Mouse (Mus musculus) liver, adult 2 months (tissue): ENCODE results near the gene Ampd3. TPM values are rescaled to one million over a fixed set of nuclear protein-coding genes. Genes with fewer than 3 reads are reported as not detected.

Experiments
- DNase-seq: peaks from one replicate; pipeline ENCODE4 v3.0.0-alpha.2; 2011; ENCODE audit warnings: low read depth, low spot score; ENCODE audit errors: extremely low read depth
- H3K27ac ChIP-seq: fragments of 200-500 bp; replicated peaks from 2 replicates; pipeline ENCODE4 v1.5.1; 2012; ENCODE audit warnings: low read depth, mild to moderate bottlenecking, control low read depth, inconsistent platforms, low read length; ENCODE audit not compliant: insufficient read depth
- H3K27me3 ChIP-seq: fragments of 200-500 bp; 2 replicates; pipeline ENCODE4 v1.6.1; 2012; ENCODE audit warnings: mild to moderate bottlenecking, moderate library complexity, low read length, inconsistent platforms; ENCODE audit not compliant: control insufficient read depth, insufficient read depth
- H3K36me3 ChIP-seq: fragments of 200-500 bp; 2 replicates; pipeline ENCODE4 v1.6.1; 2012; ENCODE audit warnings: low read length, inconsistent platforms; ENCODE audit not compliant: control insufficient read depth, insufficient read depth
- H3K4me1 ChIP-seq: fragments of 200-500 bp; 2 replicates; pipeline ENCODE4 v1.6.1; 2011; ENCODE audit warnings: low read length; ENCODE audit not compliant: control insufficient read depth, insufficient read depth
- H3K4me3 ChIP-seq: fragments of 200-500 bp; 2 replicates; pipeline ENCODE4 v1.5.1; 2011; ENCODE audit warnings: low read depth, mild to moderate bottlenecking, control low read depth, low read length, moderate library complexity; ENCODE audit not compliant: insufficient read depth
- H3K79me2 ChIP-seq: fragments of 200-500 bp; 2 replicates; pipeline ENCODE4 v1.6.1; 2012; ENCODE audit warnings: inconsistent platforms, mild to moderate bottlenecking, low read length, moderate library complexity; ENCODE audit not compliant: control insufficient read depth, insufficient read depth
- H3K9ac ChIP-seq: fragments of 200-500 bp; 2 replicates; pipeline ENCODE4 v1.6.1; 2012; ENCODE audit warnings: low read depth, mild to moderate bottlenecking, control low read depth, inconsistent platforms, low read length
- CTCF ChIP-seq: fragments of 200-500 bp; IDR thresholded peaks from 2 replicates; pipeline ENCODE4 v1.5.1; 2011; ENCODE audit warnings: low read depth, low read length, control low read depth
- POLR2A ChIP-seq: fragments of 200-500 bp; IDR thresholded peaks from 2 replicates; pipeline ENCODE4 v1.6.1; 2011; ENCODE audit warnings: low read length, control low read depth; ENCODE audit not compliant: insufficient read depth; ENCODE audit errors: extremely low read depth
- WGBS: fragments of 180-500 bp; shearing (Covaris S2); methylation state at CpG from one replicate; pipeline ENCODE4 v1.1.7; 2018; 5-methylcytosine and 5-hydroxymethylcytosine counted together
- polyA plus RNA-seq: library from polyadenylated mRNA; depleted of rRNA; stranded (reverse); fragments of >200 nt; gene quantifications from 2 replicates; pipeline ENCODE4 v1.2.3, GENCODE M21; 2012
- total RNA-seq: library from RNA; depleted of rRNA; stranded (reverse); fragments of >200 nt; gene quantifications from 2 replicates; pipeline ENCODE4 v1.2.3, GENCODE M21; 2014

The Ampd3 gene
- total and polyA plus RNA-seq, 2 experiments, result 0.55 to 0.57 TPM

GRCm38 (mm10) chr7:110772343-110772742, 4.3 kb downstream of the Ampd3 start:
- no peaks in the 10 kb centered on the region for H3K36me3 ChIP-seq
- 83% methylated on average over 3 of the region's 3 CpGs for WGBS
- H3K4me1 ChIP-seq, result 0 out of 2 replicates have a peak, but pooled peaks cover 2% of the 10 kb centered on the region
- no peak overlapping the region for H3K27ac ChIP-seq
- H3K79me2 ChIP-seq, result no peaks in the 10 kb centered on the region
- peaks cover 4% of the 10 kb centered on the region; the same call in 1 of the 2 replicates for H3K27me3 ChIP-seq
- TF ChIP-seq CTCF (no peak), POLR2A (no peak)
- H3K9ac ChIP-seq, result no peak overlapping the region
- no peak overlapping the region for H3K4me3 ChIP-seq
- no peak for DNase-seq

GRCm38 (mm10) chr7:110773204-110774002, 5.4 kb downstream of the Ampd3 start:
- H3K27ac ChIP-seq, result peak overlapping the region; percentile 38
- WGBS, result 35% methylated on average over 14 of the region's 14 CpGs
- no peaks in the 10 kb centered on the region for H3K36me3 ChIP-seq
- H3K27me3 ChIP-seq, result peaks cover 4% of the 10 kb centered on the region; the same call in 1 of the 2 replicates
- no peaks in the 10 kb centered on the region for H3K79me2 ChIP-seq
- H3K9ac ChIP-seq, result no peak overlapping the region
- H3K4me3 ChIP-seq, result peak overlapping the region; percentile 36
- DNase-seq, result peak; percentile 34
- no peak for TF ChIP-seq CTCF
- TF ChIP-seq POLR2A, result no peak
- 0 out of 2 replicates have a peak, but pooled peaks cover 2% of the 10 kb centered on the region for H3K4me1 ChIP-seq

GRCm38 (mm10) chr7:110774077-110774476, 6.1 kb downstream of the Ampd3 start:
- TF ChIP-seq CTCF (no peak), POLR2A (no peak)

GRCm38 (mm10) chr7:110774674-110775073, 6.7 kb downstream of the Ampd3 start:
- 89% methylated on average over 8 of the region's 8 CpGs for WGBS
- no peaks in the 10 kb centered on the region; the same call in 1 of the 2 replicates for H3K27me3 ChIP-seq
- no peak overlapping the region for H3K9ac ChIP-seq
- no peak for DNase-seq
- TF ChIP-seq CTCF (no peak), POLR2A (no peak)
- no peak overlapping the region for H3K4me3 ChIP-seq
- no peaks in the 10 kb centered on the region for H3K4me1 ChIP-seq
- H3K36me3 ChIP-seq, result no peaks in the 10 kb centered on the region
- H3K27ac ChIP-seq, result no peak overlapping the region
- H3K79me2 ChIP-seq, result no peaks in the 10 kb centered on the region

More at GRCm38 (mm10) chr7:110774077-110774476, 6.1 kb downstream of the Ampd3 start:
- Histone ChIP-seq H3K27me3 (peaks cover 4% of the 10 kb centered on the region; the same call in 1 of the 2 replicates), H3K36me3 (no peaks in the 10 kb centered on the region), H3K4me1 (0 out of 2 replicates have a peak, but pooled peaks cover 2% of the 10 kb centered on the region), H3K9ac (peak overlapping the region; percentile 26; the same call in 1 of the 2 replicates), H3K79me2 (no peaks in the 10 kb centered on the region), H3K27ac (peak overlapping the region; percentile 38), H3K4me3 (peak overlapping the region; percentile 15; the same call in 1 of the 2 replicates)
- DNase-seq, result no peak
- WGBS, result 84% methylated on average over 1 of the region's 1 CpGs

DNA sequence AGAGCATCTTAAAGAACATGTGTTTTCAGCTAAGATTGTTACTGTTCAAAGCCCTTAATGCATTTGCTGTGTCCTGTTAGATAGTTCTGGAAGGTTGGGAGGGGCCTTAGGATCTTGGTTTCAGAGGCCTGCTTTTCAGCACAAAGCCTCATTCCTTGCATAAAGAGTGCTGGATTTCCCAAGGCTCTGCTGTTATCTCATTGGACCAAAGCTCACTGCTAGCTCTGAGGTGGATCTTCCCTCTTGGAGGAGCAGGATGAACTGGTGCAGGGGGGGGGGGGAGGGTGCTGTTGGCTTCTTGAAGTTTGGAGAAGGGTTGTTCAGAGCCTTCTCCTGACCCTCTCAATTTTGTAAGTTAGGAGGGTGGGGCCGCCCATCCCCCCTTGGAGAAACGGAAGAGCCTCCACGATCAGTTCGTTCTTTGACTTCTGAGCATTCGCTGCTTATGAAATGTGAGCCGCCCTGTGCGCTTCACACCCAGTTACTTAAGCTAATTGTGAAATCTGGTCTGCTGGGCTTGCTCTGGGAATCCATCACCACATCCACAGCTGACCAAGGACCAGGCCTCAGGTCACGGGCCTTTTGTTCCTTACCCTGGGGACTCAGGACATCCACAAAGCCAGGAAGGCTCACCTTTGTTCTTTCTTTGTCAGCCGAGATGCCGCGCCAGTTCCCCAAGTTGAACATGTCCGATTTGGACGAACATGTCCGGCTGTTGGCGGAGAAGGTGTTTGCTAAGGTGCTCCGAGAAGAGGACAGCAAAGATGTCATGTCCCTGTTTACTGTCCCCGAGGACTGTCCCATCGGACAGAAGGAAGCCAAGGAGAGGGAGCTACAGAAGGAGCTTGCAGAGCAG, 9.4 kb downstream of the Ampd3 start:
- no peaks in the 10 kb centered on the region for H3K27me3 ChIP-seq
- TF ChIP-seq POLR2A, result no peak
- no peak for TF ChIP-seq CTCF
- H3K9ac ChIP-seq, result no peak overlapping the region
- WGBS, result 92% methylated on average over 18 of the region's 18 CpGs
- H3K27ac ChIP-seq, result no peak overlapping the region
- no peak overlapping the region for H3K4me3 ChIP-seq
- no peaks in the 10 kb centered on the region for H3K4me1 ChIP-seq
- no peaks in the 10 kb centered on the region for H3K79me2 ChIP-seq
- H3K36me3 ChIP-seq, result no peaks in the 10 kb centered on the region
- no peak for DNase-seq
